Mouse (Mus musculus) central nervous system, embryonic 14 days (tissue): Measurements from ENCODE around the gene Gm1993. TPM values are rescaled to one million over a fixed set of nuclear protein-coding genes. Genes with fewer than 3 reads are reported as not detected.

Experiments used
- polyA plus RNA-seq: library from polyadenylated mRNA; depleted of rRNA; stranded (reverse); fragments of >200 nt; gene quantifications from 2 replicates; pipeline ENCODE4 v1.2.3, GENCODE M21; 2012; rRNA removed

Gm1993 gene
- polyA plus RNA-seq, result not detected in 2 replicates

GRCm38 (mm10) chrX:25570352-25570751, at the start of gene Gm1993:
Gene Gm1993 (minus strand): TSS chrX:25570452.

